Mouse (Mus musculus) heart, postnatal 0 days (tissue): ENCODE measurements at regions not wholly inside any gene's neighbourhood (a gene's known extent, or its start where the extent isn't known, plus 50 kb on each side); places are given as distances from the start of the nearest gene placed in this dataset.

Experiments
- CTCF ChIP-seq: IDR thresholded peaks from 2 replicates; pipeline ENCODE4 v1.5.1; 2016; ENCODE audit warnings: antibody characterized with exemption, control low read depth, low read depth
- EP300 ChIP-seq: IDR thresholded peaks from 2 replicates; pipeline ENCODE4 v1.6.1; 2016; ENCODE audit warnings: antibody characterized with exemption, low read depth

- TF ChIP-seq CTCF: no peak
- no peak for TF ChIP-seq EP300
Observed at GRCm38 (mm10) chr3:118286946-118287345, 275.0 kb upstream of the Dpyd start.
